Mouse (Mus musculus) kidney, embryonic 15.5 days (tissue): ENCODE measurements around the gene Gm47791. TPM values are rescaled to one million over a fixed set of nuclear protein-coding genes. Genes with fewer than 3 reads are reported as not detected.

ENCODE experiments used
- ATAC-seq: fragments of 200-750 bp; cut with Nextera tagmentation; replicated peaks from 2 replicates; pipeline ENCODE4 v1.8.0; 2017; ENCODE audit warnings: moderate TSS enrichment; ENCODE audit not compliant: low FRiP score
- H3K27ac ChIP-seq: fragments of 300-500 bp; sonication (generic); 2 replicates; pipeline ENCODE4 v1.5.1; 2015; ENCODE audit warnings: mild to moderate bottlenecking, inconsistent platforms
- H3K27me3 ChIP-seq: fragments of 300-500 bp; sonication (generic); 2 replicates; pipeline ENCODE4 v1.6.1; 2015; ENCODE audit warnings: inconsistent platforms
- H3K36me3 ChIP-seq: fragments of 300-500 bp; sonication (generic); 2 replicates; pipeline ENCODE4 v1.6.1; 2015; ENCODE audit warnings: inconsistent platforms
- H3K4me1 ChIP-seq: fragments of 300-500 bp; sonication (generic); 2 replicates; pipeline ENCODE4 v1.6.1; 2015; ENCODE audit warnings: inconsistent platforms
- H3K4me2 ChIP-seq: fragments of 300-500 bp; sonication (generic); 2 replicates; pipeline ENCODE4 v1.6.1; 2015; ENCODE audit warnings: moderate library complexity, mild to moderate bottlenecking, inconsistent platforms
- H3K4me3 ChIP-seq: fragments of 300-500 bp; sonication (generic); replicated peaks from 2 replicates; pipeline ENCODE4 v1.5.1; 2015; ENCODE audit warnings: mild to moderate bottlenecking, inconsistent platforms
- H3K9ac ChIP-seq: fragments of 300-500 bp; sonication (generic); 2 replicates; pipeline ENCODE4 v1.6.1; 2015; ENCODE audit warnings: mild to moderate bottlenecking, inconsistent platforms
- H3K9me3 ChIP-seq: fragments of 300-500 bp; sonication (generic); replicated peaks from 2 replicates; pipeline ENCODE4 v1.6.1; 2016; ENCODE audit warnings: inconsistent platforms
- WGBS: fragments of 180-500 bp; shearing (Covaris S2); methylation state at CpG from one replicate; pipeline ENCODE4 v1.1.7; 2015; ENCODE audit warnings: mixed read lengths; 5-methylcytosine and 5-hydroxymethylcytosine counted together
- polyA plus RNA-seq: library from polyadenylated mRNA; unstranded; fragments of >200 nt; fragmentation: Nextera tagmentation; extraction: Ambion mirVana; gene quantifications from 2 replicates; pipeline ENCODE4 v1.2.1, GENCODE M21; 2015

The Gm47791 gene
- not detected in 2 replicates for polyA plus RNA-seq

DNA sequence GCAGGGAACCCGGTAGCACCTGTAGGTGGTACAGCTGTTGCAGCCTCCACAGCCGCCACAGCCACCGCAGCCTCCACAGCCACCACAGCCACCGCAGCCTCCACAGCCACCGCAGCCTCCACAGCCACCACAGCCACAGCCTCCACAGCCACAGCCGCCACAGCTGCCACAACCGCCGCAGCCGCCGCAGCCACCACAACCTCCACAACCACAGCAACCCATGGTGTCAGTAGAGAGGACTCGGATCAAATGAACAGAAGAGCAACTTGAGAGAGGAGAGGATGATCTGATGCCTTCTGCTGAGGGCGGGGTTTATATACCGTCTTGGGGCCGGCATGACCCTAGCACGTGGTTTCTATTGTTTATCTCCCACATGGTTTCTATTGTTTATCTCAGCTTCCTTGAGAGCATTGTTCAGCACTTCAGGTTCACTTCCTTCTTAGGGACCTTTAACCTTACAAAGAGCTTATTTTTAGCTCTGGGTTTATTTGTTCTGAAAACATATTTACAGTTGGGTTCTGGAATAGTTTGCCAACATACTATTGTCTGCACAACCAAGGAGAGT is at the start of gene Gm47791:
Gene Gm47791, minus strand, starts transcription at position 222 of the 565 bp plus-strand sequence.
- Histone ChIP-seq H3K9ac (no peak within 1 kb of the TSS), H3K4me2 (no peak within 1 kb of the TSS), H3K4me1 (no peaks in the 10 kb centered on the region), H3K9me3 (no peaks in the 10 kb centered on the region), H3K36me3 (no peaks in the 10 kb centered on the region), H3K27ac (no peak within 1 kb of the TSS), H3K4me3 (no peak within 1 kb of the TSS), H3K27me3 (no peaks in the 10 kb centered on the region)
- ATAC-seq: no peak
- 92% methylated on average over 15 of the region's 15 CpGs for WGBS

DNA sequence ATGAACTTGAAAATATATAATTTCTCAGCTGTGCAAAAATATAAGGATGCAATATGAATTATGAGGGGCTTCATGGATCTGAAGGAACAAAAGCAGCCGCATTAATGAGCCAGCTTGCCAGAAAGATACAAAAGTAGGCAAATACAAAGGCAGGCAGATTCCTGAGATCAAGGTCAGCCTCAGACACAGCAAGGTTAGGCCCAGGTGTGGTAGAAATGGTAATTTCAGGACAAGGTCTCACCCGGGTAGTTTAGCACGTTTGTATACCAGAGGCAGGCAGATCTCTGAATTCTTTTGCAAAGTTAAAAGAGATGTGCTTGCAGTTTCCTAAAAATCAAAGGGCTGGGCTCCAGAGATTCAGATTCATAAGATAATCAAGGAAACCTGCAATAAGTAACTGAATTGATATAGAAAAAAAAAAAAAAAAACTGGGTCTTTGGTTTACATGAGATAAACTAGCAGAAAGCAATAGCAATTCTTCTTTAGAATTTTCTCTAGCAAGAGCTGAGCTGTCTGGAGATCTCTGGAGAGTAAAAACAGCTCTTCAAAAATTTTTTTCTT is 49.7 kb upstream of the Gm47791 start:
- Histone ChIP-seq H3K4me3 (no peak overlapping the region), H3K27me3 (no peaks in the 10 kb centered on the region), H3K27ac (no peak overlapping the region), H3K9ac (no peak overlapping the region), H3K4me1 (peaks cover 16% of the 10 kb centered on the region), H3K36me3 (no peaks in the 10 kb centered on the region), H3K9me3 (no peaks in the 10 kb centered on the region), H3K4me2 (no peak overlapping the region)
- WGBS: 81% methylated on average over 3 of the region's 3 CpGs
- no peak for ATAC-seq

DNA sequence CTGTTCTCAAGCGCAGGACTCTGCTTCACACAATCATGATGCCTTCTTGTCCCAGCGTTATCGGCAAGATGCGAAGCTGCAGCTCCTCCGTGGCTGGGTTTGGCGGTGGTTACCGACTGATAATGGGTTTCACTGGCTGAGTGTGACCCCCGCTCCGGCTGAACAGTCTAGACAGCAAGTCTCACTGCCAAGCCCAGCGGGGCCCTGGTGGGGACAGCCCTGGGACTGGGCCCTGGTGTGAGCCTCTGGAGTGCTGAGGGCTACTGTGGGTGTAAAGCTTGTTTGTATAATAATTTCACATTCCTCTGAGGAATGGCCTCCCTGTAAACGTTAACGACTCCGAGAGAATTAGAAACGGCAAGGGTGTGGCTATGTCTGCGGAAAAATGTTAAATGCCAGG is 49.1 kb upstream of the Gm47791 start:
- Histone ChIP-seq H3K9me3 (no peaks in the 10 kb centered on the region), H3K27me3 (no peaks in the 10 kb centered on the region), H3K36me3 (no peaks in the 10 kb centered on the region), H3K4me3 (no peak overlapping the region), H3K4me2 (no peak overlapping the region), H3K4me1 (peaks cover 17% of the 10 kb centered on the region), H3K27ac (no peak overlapping the region), H3K9ac (no peak overlapping the region)
- ATAC-seq: peak; percentile 44; the same call in 1 of the 2 replicates
- 61% methylated on average over 15 of the region's 15 CpGs for WGBS

DNA sequence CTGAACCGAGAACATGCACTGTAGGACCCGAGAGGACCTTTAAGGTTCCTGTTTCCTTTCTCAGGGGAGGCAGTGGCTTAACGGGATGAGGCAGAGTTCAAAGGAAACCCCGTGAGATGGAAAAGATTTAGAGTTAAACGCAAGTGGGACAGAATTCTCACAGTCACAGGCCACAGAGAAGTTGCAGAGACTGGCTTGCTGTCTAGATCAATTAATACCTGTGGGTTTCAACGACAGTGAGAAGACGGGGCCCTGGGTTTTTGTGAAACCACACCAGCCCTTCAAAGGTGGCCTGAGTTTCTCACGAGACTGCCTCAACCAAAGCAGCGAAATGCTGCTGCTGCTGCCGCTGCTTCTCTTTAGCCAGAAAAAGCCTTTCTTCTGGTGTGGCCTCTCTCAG is 48.3 kb upstream of the Gm47791 start:
- Histone ChIP-seq H3K4me2 (no peak overlapping the region), H3K27me3 (0 out of 2 replicates have a peak, but pooled peaks cover 3% of the 10 kb centered on the region)

DNA sequence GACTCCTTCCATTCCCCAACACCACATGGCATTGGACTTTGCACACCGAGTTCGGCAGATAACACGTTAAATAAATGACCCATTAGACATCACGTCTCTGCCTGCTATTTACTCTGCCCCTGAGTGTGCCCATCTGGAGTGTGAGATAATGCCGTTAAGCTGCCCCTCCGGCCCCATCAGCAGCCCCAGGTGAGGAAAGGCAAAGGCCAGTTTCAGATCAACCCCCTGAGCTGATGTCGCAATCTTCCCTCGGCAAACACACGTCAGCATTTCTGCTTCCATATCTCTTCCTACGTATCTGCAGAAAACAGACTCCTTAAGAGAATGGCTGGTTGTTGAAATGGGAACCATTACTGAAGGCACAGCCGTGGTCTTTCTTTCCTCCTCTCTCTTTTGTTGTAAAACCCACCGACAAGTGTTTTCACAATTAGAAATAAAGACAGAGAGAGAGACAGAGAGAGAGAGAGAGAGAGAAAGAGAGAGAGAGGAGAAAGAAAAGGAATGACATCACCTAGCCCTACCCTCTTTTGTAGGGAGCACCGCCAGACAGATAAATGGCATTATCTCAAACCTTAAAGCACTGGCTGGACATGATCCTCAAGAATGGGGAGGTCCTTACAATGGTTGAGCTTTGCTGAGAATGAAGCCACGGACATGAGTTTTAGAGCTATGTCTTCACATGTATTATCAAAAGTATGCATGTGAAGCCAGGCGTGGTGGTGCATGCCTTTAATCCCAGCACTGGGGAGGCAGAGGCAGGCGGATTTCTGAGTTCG is 45.1 kb upstream of the Gm47791 start:
- Histone ChIP-seq H3K4me2 (peak overlapping the region; percentile 27), H3K27ac (no peak overlapping the region), H3K27me3 (0 out of 2 replicates have a peak, but pooled peaks cover 3% of the 10 kb centered on the region), H3K4me1 (peaks cover 17% of the 10 kb centered on the region), H3K9me3 (no peaks in the 10 kb centered on the region), H3K36me3 (no peaks in the 10 kb centered on the region), H3K9ac (no peak overlapping the region), H3K4me3 (no peak overlapping the region)
- 57% methylated on average over 17 of the region's 17 CpGs for WGBS
- peak; percentile 75 for ATAC-seq

More for the DNA sequence above, 48.3 kb upstream of the Gm47791 start:
- H3K9ac ChIP-seq: no peak overlapping the region
- H3K4me3 ChIP-seq: no peak overlapping the region
- H3K4me1 ChIP-seq: peaks cover 17% of the 10 kb centered on the region
- WGBS: 54% methylated on average over 10 of the region's 10 CpGs
- ATAC-seq: no peak
- no peaks in the 10 kb centered on the region for H3K9me3 ChIP-seq
- H3K36me3 ChIP-seq: no peaks in the 10 kb centered on the region
- no peak overlapping the region for H3K27ac ChIP-seq

DNA sequence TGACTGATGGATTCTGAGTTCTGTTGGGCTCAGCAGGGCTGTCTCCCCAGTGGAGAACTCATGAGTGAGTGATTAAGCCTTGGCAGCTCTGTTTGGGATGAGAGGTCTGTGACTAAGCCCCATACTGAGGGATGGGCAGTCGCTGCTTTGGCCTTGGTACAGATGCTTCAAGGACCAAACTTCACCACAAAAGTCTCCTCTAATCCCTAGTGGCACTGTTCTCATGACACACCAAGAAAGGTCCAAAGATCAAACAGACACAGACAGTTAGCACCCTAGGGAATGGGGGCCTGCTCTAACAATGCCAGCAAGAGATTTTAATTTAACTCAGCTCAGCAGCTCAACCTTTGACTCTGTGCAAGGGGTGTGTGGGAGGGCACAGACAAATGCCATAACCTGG is 40.7 kb upstream of the Gm47791 start:
- 84% methylated on average over 1 of the region's 1 CpGs for WGBS
- Histone ChIP-seq H3K4me1 (peaks cover 9% of the 10 kb centered on the region; the same call in 1 of the 2 replicates), H3K9me3 (no peaks in the 10 kb centered on the region), H3K9ac (no peak overlapping the region), H3K36me3 (no peaks in the 10 kb centered on the region), H3K27me3 (0 out of 2 replicates have a peak, but pooled peaks cover 3% of the 10 kb centered on the region), H3K4me3 (no peak overlapping the region), H3K27ac (no peak overlapping the region), H3K4me2 (no peak overlapping the region)
- peak; percentile 49; the same call in 1 of the 2 replicates for ATAC-seq

DNA sequence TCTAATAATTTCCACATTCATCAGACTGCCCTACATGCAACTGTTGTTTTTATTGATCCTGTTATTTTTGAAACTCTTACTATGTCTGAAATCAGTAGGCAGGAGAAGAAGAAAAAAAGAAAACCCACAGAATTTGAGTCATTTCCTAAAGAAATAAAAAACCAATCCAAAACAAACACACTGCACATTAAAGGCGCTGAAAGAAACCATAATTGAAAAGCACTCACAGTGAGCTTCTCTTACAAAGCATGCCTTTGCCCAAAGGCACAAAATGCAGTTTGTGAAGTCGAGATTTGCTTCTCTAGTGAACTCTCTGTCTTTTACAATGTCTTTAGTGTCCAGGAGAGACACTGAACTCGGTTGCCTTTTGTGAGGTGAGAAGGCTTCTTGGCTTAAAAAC is 37.5 kb upstream of the Gm47791 start:
- H3K4me1 ChIP-seq: peaks cover 5% of the 10 kb centered on the region; the same call in 1 of the 2 replicates
- no peak overlapping the region for H3K4me2 ChIP-seq
- ATAC-seq: no peak
- no peak overlapping the region for H3K4me3 ChIP-seq
- H3K9me3 ChIP-seq: no peaks in the 10 kb centered on the region
- 45% methylated on average over 3 of the region's 3 CpGs for WGBS
- no peak overlapping the region for H3K9ac ChIP-seq
- H3K36me3 ChIP-seq: no peaks in the 10 kb centered on the region
- H3K27ac ChIP-seq: peak overlapping the region; percentile 68
- no peaks in the 10 kb centered on the region for H3K27me3 ChIP-seq

DNA sequence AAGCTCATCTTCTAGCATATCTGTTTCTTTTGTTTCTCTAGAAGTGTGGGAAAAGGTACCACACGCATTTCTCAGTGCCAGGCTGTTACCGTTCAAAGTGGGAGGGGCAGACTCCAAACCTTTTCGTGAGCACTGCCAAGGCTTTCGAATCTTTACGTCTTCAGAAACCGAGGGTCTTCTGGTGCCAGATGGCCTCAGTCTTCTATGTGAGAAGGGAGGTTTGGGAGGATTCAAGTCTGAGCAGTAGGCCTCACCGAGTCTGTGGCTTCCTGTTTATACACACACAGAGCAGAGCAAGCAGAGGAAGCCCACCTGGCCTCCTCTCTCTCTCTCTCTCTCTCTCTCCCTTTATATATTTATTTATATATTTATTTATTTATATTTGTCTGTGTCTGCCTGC is 36.2 kb upstream of the Gm47791 start:
- 0 out of 2 replicates have a peak overlapping the region, but pooled peaks have one; percentile 41 for H3K27ac ChIP-seq
- H3K4me3 ChIP-seq: no peak overlapping the region
- no peak overlapping the region for H3K9ac ChIP-seq
- H3K4me2 ChIP-seq: no peak overlapping the region
- H3K9me3 ChIP-seq: no peaks in the 10 kb centered on the region
- H3K36me3 ChIP-seq: no peaks in the 10 kb centered on the region
- 75% methylated on average over 7 of the region's 7 CpGs for WGBS
- H3K27me3 ChIP-seq: no peaks in the 10 kb centered on the region
- ATAC-seq: no peak
- peaks cover 5% of the 10 kb centered on the region; the same call in 1 of the 2 replicates for H3K4me1 ChIP-seq

DNA sequence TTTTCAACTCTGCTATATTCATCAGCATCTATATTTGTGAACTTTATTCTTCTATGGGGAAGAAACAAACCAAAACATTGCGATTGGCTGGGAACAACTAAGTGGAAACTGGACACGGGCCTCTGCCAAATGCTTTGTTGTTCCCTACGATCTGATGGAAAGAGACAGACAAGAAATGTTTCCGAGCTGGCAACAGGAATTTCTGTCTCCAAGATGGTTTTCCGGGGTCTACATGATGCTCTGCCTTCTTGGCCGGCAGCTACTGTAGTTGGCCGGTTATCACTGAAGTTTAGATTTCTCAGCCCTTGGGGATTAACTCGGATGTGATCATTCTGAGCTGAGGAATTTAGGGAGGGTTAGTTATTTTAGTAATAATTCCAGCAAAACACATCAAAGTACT is 35.3 kb upstream of the Gm47791 start:
- Histone ChIP-seq H3K27ac (peak overlapping the region; percentile 41), H3K9ac (no peak overlapping the region), H3K27me3 (no peaks in the 10 kb centered on the region), H3K4me3 (no peak overlapping the region), H3K4me2 (no peak overlapping the region), H3K36me3 (no peaks in the 10 kb centered on the region), H3K9me3 (no peaks in the 10 kb centered on the region), H3K4me1 (peaks cover 5% of the 10 kb centered on the region; the same call in 1 of the 2 replicates)
- WGBS: 61% methylated on average over 8 of the region's 8 CpGs
- ATAC-seq: no peak

DNA sequence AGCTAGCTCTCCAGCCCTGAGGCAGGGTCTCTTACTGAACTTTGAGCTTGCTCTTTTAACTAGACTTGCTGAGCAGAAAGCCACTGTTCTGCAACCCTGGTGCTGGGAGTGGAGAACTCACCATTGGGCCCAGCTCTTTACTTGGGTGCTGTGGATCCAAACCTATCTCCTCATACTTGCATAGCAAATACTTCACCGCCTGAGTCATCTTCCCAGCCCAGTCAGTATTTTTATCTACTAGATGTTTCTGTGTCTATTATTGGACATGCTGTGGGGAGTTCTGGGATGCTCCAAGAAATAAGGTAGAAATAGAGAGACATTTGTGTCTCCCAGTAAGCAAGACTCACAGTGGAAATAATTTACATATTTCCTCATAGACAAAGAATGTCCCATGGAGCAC is 33.0 kb upstream of the Gm47791 start:
- Histone ChIP-seq H3K9ac (no peak overlapping the region), H3K4me2 (no peak overlapping the region), H3K27me3 (no peaks in the 10 kb centered on the region), H3K27ac (no peak overlapping the region), H3K4me3 (no peak overlapping the region), H3K4me1 (peaks cover 3% of the 10 kb centered on the region; the same call in 1 of the 2 replicates), H3K36me3 (no peaks in the 10 kb centered on the region), H3K9me3 (no peaks in the 10 kb centered on the region)
- no peak for ATAC-seq
- WGBS: 100% methylated on average over 1 of the region's 1 CpGs

DNA sequence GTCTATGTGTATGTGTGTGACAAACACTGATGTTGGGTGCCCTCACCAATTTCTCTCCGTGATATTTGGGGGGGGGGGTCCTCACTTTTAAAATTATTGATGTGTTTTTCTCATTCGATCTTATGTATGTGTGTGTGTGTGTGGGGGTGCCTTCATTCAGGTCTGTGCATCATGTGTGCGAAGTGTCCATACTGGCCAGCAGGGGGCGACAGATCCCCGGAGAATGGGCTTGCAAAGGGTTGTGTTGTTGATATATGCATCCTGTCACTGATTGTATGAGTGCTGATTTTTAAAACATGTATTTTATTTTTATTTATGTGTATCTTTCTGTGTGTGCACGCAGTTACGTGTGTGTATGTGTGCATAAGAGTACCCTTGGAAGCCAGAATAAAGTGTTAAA is 32.6 kb upstream of the Gm47791 start:
- H3K27me3 ChIP-seq: no peaks in the 10 kb centered on the region
- no peaks in the 10 kb centered on the region for H3K9me3 ChIP-seq
- H3K4me1 ChIP-seq: 0 out of 2 replicates have a peak, but pooled peaks cover 2% of the 10 kb centered on the region
- no peaks in the 10 kb centered on the region for H3K36me3 ChIP-seq
- 78% methylated on average over 7 of the region's 7 CpGs for WGBS
- H3K4me2 ChIP-seq: no peak overlapping the region
- no peak overlapping the region for H3K9ac ChIP-seq
- H3K27ac ChIP-seq: no peak overlapping the region
- no peak overlapping the region for H3K4me3 ChIP-seq
- no peak for ATAC-seq

DNA sequence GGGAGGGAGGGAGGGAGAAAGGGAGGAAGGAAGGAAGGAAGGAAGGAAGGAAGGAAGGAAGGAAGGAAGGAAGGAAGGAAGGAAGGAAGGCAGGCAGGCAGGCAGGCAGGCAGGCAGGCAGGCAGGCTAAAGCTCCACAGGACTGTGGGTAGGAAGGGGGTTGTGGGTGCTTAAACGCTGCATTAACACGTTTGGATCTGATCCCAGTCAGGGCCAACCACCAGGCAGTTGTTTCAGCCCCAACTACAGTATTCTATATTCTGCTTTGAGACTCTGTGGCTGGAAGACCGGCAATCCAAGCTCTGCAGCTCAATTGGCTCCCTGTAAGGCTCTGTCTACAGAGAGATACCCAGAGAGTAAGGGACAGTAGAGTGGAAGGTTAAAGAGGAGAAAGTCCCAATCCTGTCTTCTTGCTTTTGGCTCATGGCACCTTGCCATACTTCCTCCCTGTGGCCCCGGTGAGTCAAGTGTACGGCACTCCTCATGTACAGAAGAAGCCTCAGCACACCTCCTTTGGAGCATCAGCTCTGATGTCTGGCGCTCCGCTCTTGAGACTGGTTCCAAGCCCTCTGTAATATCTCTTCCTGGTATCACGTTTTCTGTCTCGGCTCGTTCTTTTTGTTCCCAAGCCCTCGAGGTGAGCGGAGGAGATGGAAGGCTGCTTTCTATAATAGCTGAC is 30.2 kb upstream of the Gm47791 start:
- Histone ChIP-seq H3K36me3 (no peaks in the 10 kb centered on the region), H3K4me3 (no peak overlapping the region), H3K4me1 (0 out of 2 replicates have a peak, but pooled peaks cover under 1% of the 10 kb centered on the region), H3K9ac (no peak overlapping the region), H3K27me3 (no peaks in the 10 kb centered on the region), H3K4me2 (no peak overlapping the region), H3K27ac (no peak overlapping the region), H3K9me3 (no peaks in the 10 kb centered on the region)
- no peak for ATAC-seq
- 83% methylated on average over 12 of the region's 12 CpGs for WGBS
